Mouse (Mus musculus) kidney, adult 8-10 months (tissue): Measurements from ENCODE around the gene Abca4.

Experiments
- DNase-seq, 2 experiments: peaks; one replicate each; pipeline ENCODE4 v3.0.0; 2022

The Abca4 gene

GRCm38 (mm10) chr3:122043799-122044547 is at the start of gene Abca4:
Gene Abca4 (plus strand): TSS chr3:122044443.
- DNase-seq, result no peak

DNA sequence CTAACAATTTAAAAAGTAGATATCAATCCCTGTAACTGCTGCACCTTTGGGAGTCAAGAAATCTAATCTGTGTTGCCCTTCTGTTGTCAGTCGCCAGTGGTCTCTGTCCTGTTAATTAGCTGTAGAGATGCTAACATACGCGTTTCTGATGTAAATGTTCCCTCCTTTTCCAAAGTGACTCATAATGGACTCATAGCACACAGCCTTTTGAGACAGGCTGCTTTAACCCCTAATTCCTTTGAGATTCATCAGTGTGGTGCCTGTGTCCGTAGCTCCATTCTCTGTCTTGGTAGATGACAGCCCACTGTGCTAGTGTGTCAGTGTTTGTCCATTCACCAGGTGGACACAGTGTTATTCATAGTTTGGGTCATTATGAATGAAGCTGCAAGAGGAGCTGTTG is 49.1 kb upstream of the Abca4 start:
- no peak for DNase-seq

- no peak for DNase-seq
These were observed 44.3 kb upstream of the Abca4 start for GRCm38 (mm10) chr3:121999934-122000333.

- no peak for DNase-seq
These were observed 42.7 kb upstream of the Abca4 start for GRCm38 (mm10) chr3:122001568-122001967.

- no peak for DNase-seq
These were observed 34.4 kb upstream of the Abca4 start for GRCm38 (mm10) chr3:122009818-122010217.

GRCm38 (mm10) chr3:122010292-122010691 is 34.0 kb upstream of the Abca4 start:
- no peak for DNase-seq

- DNase-seq, result no peak
These were observed 31.8 kb upstream of the Abca4 start for GRCm38 (mm10) chr3:122012464-122012863.

DNA sequence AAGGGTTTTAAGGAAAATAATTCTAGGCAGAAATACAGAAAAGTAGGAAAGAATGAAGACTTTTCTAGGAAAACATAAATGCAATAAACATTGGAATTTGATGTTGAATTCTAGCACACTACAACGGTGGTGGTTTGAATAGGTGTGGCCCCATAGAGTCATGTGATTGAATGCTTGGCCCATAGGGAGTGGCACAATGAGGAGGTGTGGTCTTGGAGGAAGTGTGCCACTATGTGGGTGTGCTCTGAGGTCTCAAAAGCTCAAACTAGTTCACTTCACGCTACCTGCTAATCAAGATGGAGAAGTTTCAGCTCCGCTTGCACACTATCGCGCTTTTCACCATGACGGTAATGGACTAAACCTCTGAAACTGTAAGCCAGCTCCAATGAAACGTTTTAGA is 25.8 kb upstream of the Abca4 start:
- DNase-seq, result no peak

- DNase-seq, result peak; percentile 36 to 39
These were observed 25.1 kb upstream of the Abca4 start for GRCm38 (mm10) chr3:122019159-122019558.

- DNase-seq, result no peak
These were observed 23.1 kb upstream of the Abca4 start for GRCm38 (mm10) chr3:122021029-122021652.

DNA sequence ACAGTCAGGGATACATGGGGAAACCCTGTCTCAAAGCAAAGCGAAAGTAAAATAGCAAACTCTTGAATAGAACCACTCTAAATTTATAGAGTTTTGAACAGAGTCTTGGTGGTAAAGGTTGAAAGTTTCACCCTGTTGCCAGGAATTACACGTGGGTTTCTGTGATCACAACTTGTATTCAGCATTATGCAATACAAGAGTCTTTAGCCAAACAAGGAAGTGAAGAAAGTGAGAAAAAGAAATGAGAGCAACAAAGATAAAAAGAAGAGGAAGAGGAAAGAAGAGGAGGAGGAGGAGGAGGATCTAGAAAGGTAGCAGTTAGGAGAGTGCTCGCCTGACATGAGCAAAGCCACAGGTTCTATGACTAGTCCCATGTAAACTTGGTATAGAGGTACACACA is 21.9 kb upstream of the Abca4 start:
- no peak for DNase-seq

GRCm38 (mm10) chr3:122026676-122027075 is 17.6 kb upstream of the Abca4 start:
- DNase-seq, result peak; percentile 29 to 52

DNA sequence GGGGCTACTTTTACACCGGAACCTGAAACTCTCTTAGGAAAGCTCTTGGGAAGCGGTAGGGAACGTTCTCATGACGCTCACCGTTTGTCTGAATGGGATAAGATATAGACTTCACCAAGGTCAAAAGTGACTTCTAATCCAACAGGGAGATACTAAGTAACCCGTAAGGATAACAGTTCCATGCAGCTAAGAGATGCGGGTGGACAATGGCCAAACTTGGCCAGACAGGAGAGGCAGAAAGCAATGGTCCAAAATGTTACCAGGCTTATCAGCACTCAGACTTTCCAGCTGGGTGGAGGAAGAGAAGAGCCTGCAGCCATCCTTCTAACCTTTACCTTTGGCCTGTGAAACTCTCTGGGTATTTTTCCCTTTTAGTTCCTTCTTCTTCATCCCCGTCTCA is 16.5 kb upstream of the Abca4 start:
- no peak for DNase-seq

- peak in 1 of 2 experiments; percentile 39 for DNase-seq
These were observed 10.9 kb upstream of the Abca4 start for GRCm38 (mm10) chr3:122033248-122033837.

- DNase-seq, result peak; percentile 20 to 53
These were observed 10.0 kb upstream of the Abca4 start for GRCm38 (mm10) chr3:122034240-122034639.

- DNase-seq, result no peak
These were observed 9.2 kb upstream of the Abca4 start for GRCm38 (mm10) chr3:122035092-122035491.

- DNase-seq, result no peak
These were observed 3.7 kb upstream of the Abca4 start for GRCm38 (mm10) chr3:122040522-122040921.

- DNase-seq, result no peak
These were observed 1.1 kb upstream of the Abca4 start for GRCm38 (mm10) chr3:122043102-122043501.

DNA sequence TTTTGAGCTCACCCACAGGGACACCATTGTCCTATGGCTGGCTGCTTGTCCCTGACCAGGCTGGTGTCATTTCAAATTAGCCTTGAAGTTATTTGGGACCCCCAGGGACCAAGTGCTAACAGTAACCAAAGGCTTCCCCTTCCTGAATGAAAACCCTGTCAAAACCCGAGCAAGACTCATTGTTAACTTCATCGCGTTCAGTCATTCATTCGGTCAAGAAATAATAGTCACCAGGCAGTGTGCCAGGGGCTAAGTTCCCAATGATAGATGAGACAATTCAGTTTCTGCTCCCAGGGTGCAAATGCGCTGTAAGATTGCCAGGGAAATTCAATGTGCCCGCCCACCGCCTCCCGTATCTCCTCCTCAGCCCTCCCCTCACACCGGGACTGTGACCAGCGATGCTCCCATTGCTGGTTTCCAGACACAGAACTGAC is 2.0 kb downstream of the Abca4 start:
- DNase-seq, result peak in 1 of 2 experiments; percentile 52

- peak; percentile 63 to 67 for DNase-seq
These were observed 3.2 kb downstream of the Abca4 start for GRCm38 (mm10) chr3:122047402-122047801.

DNA sequence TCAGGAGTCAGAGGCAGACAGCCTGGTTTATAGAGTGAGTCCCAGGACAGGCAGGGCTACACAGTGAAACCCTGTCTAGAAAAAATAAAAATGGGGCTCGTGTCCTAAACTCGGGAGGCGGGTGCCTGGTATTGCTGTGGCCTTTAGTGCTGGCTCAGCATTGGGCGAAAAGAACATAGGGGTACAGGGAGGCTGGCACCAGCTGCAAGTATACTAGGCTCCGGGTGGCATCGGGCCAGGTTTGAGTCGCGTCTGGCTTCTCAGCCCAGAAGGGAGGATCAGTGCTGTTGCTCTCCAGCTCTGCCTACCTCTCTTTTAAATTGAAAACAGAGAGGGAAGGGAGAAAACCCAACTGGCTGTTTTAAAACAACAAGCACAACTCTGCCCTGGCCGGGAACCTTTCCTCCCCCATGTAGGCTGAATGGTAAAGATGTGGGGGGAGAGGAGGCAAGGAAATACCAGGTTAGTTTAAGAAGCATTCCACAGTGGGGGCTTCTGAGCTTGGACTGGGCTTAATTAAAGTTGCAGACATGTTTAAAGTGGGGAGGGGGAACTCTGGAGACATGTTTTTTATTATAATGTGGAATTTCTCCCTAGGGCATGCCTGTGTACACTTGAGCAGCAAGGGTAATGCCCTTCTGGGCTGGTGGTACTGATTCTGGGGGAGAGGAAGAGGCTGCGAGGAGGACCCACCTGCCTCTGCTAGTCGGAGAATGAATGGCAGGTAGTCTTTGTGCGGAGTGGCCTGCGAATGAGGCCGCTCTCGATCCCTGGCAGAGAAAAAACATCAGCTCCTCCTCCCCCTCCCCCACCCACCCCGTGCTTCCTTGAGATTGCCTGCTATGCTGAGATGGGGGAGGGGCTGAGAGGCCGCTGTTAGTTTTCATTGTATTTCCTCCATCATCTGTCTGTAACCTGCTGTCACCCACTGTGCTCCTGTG is 3.9 kb downstream of the Abca4 start:
- DNase-seq, result peak; percentile 72 to 76

- DNase-seq, result no peak
These were observed 4.9 kb downstream of the Abca4 start for GRCm38 (mm10) chr3:122049158-122049557.
